Mouse (Mus musculus): ENCODE results near the gene Gpr165. TPM values are rescaled to one million over a fixed set of nuclear protein-coding genes. Genes with fewer than 3 reads are reported as not detected.

The Gpr165 gene
- 0.11 and 0.26 TPM in 2 replicates for polyA plus RNA-seq (2015; fragmentation: Nextera tagmentation; extraction: Ambion mirVana)

DNA sequence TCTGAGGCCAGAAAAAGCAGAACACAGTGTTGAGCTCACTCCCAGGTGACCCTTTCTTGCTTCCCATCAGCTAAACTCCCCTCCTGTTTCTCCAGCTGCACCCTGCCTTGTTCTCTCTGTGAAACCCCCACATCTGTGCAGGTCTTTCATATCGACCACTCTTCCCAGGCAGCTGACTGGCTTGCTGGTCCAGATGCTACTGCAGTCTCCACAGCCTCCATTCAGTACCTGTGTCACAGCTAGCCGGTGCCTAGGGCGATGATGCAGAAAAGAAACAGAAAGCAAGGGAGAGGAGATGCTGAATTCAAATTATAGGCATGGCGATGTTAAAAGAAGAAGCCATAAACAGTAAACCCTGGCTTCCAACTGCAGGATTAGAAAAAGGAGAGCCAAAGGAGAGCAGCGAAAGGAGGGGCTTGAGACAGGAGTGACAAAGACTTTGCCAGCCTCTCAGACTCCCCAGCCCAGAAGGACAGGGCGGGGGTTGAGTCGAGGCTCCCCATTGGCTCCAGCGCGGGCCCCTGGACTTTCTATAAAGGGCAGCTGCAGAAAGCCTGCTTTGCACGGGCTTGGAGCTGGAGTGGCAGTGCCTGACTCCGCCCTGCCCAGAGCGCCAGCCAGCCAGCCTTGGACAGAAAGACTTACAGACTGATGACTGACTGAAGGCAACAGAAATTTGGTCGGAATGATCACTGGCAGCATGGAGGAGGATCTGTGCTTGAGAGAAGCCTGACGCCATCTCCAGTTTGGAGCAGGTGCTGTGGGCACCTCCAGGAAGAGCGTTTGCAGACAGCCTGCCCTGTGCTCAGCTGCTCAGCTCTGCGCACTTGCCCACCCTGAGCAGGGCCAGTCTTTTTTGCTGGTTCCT lies at the start of gene Gpr165:
Gpr165 (plus strand) TSS at position 535 of the 868 bp plus-strand sequence.
- no peaks in the 10 kb centered on the region for H3K4me1 ChIP-seq (ENCODE audit: control insufficient read depth, insufficient read depth, low read length)
- WGBS, result 23% methylated on average over 16 of the region's 16 CpGs

DNA sequence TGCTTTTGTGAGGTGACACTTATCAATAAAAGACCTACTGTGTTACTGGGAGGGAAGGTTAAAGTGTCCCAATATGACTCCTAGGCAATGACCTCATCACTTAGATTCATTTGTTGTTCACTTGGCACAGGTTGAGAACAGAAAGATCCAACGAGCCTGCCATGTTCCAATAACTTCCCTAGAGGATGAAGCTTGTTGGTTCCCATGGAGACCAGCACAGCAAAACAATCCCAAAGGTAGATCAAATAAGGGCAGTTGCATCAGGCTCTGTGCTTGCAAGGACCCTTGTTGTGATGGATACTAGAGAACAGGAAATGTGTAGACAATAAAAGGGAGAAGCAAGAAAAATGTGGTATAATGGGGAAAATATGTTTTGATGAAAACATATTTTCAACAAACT lies 38.4 kb upstream of the Gpr165 start:
- no peak overlapping the region for H3K4me2 ChIP-seq (ENCODE audit: low read depth, low read length)
- no peaks in the 10 kb centered on the region for H3K36me3 ChIP-seq (ENCODE audit: control insufficient read depth, insufficient read depth, low read length)
- H3K27ac ChIP-seq (ENCODE audit: low read length), result no peak overlapping the region
- no peak overlapping the region for H3K9ac ChIP-seq (ENCODE audit: low read depth, low read length)
- H3K27me3 ChIP-seq (replicated peaks; ENCODE audit: control insufficient read depth, insufficient read depth, low read length), result no peaks in the 10 kb centered on the region
- ATAC-seq, result no peak
- H3K4me1 ChIP-seq (ENCODE audit: control insufficient read depth, insufficient read depth, low read length), result no peaks in the 10 kb centered on the region
- H3K4me3 ChIP-seq (ENCODE audit: low read length), result no peak overlapping the region
- H3K9me3 ChIP-seq (ENCODE audit: control insufficient read depth, low read length), result no peaks in the 10 kb centered on the region
- 47% methylated on average over 1 of the region's 1 CpGs for WGBS

More for the DNA sequence above, at the start of gene Gpr165:
- Histone ChIP-seq H3K36me3 (ENCODE audit: control insufficient read depth, insufficient read depth, low read length) (no peaks in the 10 kb centered on the region), H3K27me3 (replicated peaks; ENCODE audit: control insufficient read depth, insufficient read depth, low read length) (no peaks in the 10 kb centered on the region), H3K4me3 (ENCODE audit: low read length) (peak within 1 kb of the TSS; percentile 25), H3K4me2 (ENCODE audit: low read depth, low read length) (peak within 1 kb of the TSS; percentile 46), H3K9ac (ENCODE audit: low read depth, low read length) (no peak within 1 kb of the TSS), H3K9me3 (ENCODE audit: control insufficient read depth, low read length) (no peaks in the 10 kb centered on the region), H3K27ac (ENCODE audit: low read length) (no peak within 1 kb of the TSS)
- ATAC-seq, result peak; percentile 100
